Mouse (Mus musculus) CH12.LX (cell line): ENCODE measurements around the gene Arhgef19. TPM values are rescaled to one million over a fixed set of nuclear protein-coding genes. Genes with fewer than 3 reads are reported as not detected.
A peak's percentile ranks its signal among the peaks of the same experiment; 100 is the strongest.

Experiments used
- DNase-seq: peaks from one replicate; pipeline ENCODE4 v3.0.0-alpha.2; 2013; ENCODE audit errors: extremely low read depth
- H3K27ac ChIP-seq: 2 replicates; pipeline ENCODE4 v1.5.1; 2012; ENCODE audit warnings: low read depth, mild to moderate bottlenecking, control low read depth, moderate library complexity; ENCODE audit not compliant: insufficient read depth
- H3K27me3 ChIP-seq: replicated peaks from 2 replicates; pipeline ENCODE3; 2012; ENCODE audit warnings: inconsistent platforms
- H3K36me3 ChIP-seq, 2 experiments: replicated peaks in 1 of 2; 2 replicates each; pipeline versions ENCODE3 to v1.6.1; 2012; ENCODE audit warnings: inconsistent platforms in 1 of 2, low read length in 1 of 2, mild to moderate bottlenecking in 1 of 2, mixed read lengths in 1 of 2, moderate library complexity in 1 of 2; ENCODE audit not compliant: control insufficient read depth in 1 of 2, insufficient read depth in 1 of 2
- H3K4me1 ChIP-seq, 2 experiments: 2 replicates each; pipeline ENCODE4 v1.6.1; 2012; ENCODE audit warnings: inconsistent platforms in 1 of 2, moderate library complexity in 1 of 2; ENCODE audit not compliant: insufficient read depth in 2 of 2, control insufficient read depth in 1 of 2
- H3K4me2 ChIP-seq: 2 replicates; pipeline ENCODE4 v1.6.1; 2012; ENCODE audit warnings: low read depth, mild to moderate bottlenecking, control low read depth; ENCODE audit not compliant: poor library complexity, insufficient read depth, severe bottlenecking
- H3K4me3 ChIP-seq, 3 experiments: fragments of 150-350 bp in 1 of 3; sonication (generic) in 1 of 3; replicated peaks in 1 of 3; 2 replicates each; pipeline versions ENCODE3 to v1.5.1; 2011 to 2012; ENCODE audit warnings: low read depth in 2 of 3, low read length in 2 of 3, mild to moderate bottlenecking in 2 of 3, moderate library complexity in 2 of 3, control low read depth in 1 of 3, improper control_type of control experiment in 1 of 3, inconsistent platforms in 1 of 3, mixed read lengths in 1 of 3; ENCODE audit not compliant: poor library complexity in 1 of 3
- H3K79me2 ChIP-seq: replicated peaks from 2 replicates; pipeline ENCODE4 v1.6.1; 2012; ENCODE audit warnings: mild to moderate bottlenecking, moderate library complexity; ENCODE audit not compliant: control insufficient read depth, poor library complexity, insufficient read depth, severe bottlenecking; ENCODE audit errors: extremely low read depth
- H3K9ac ChIP-seq: 2 replicates; pipeline ENCODE4 v1.6.1; 2012; ENCODE audit warnings: low read depth, mild to moderate bottlenecking, control low read depth, moderate library complexity; ENCODE audit not compliant: insufficient read depth
- H3K9me3 ChIP-seq: replicated peaks from 2 replicates; pipeline ENCODE3; 2012; ENCODE audit warnings: low read length, inconsistent platforms, mixed read lengths
- BHLHE40 ChIP-seq: IDR thresholded peaks from 2 replicates; pipeline ENCODE4 v1.6.1; 2011; ENCODE audit warnings: mild to moderate bottlenecking, low read depth, low read length, improper control_type of control experiment
- CHD1 ChIP-seq: IDR thresholded peaks from 2 replicates; pipeline ENCODE4 v1.6.1; 2012; ENCODE audit warnings: low read depth, low read length, improper control_type of control experiment, inconsistent platforms
- CHD2 ChIP-seq: IDR thresholded peaks from 2 replicates; pipeline ENCODE4 v1.6.1; 2011; ENCODE audit warnings: low read length, improper control_type of control experiment
- CTCF ChIP-seq, 2 experiments: IDR thresholded peaks in 1 of 2; conservative IDR thresholded peaks in 1 of 2; 2 replicates each; pipeline ENCODE4 v1.5.1; 2011 to 2012; ENCODE audit warnings: low read depth in 2 of 2, low read length in 2 of 2, improper control_type of control experiment in 1 of 2, inconsistent platforms in 1 of 2, mild to moderate bottlenecking in 1 of 2, moderate library complexity in 1 of 2
- E2F4 ChIP-seq: IDR thresholded peaks from 2 replicates; pipeline ENCODE4 v1.6.1; 2011; ENCODE audit warnings: low read depth, low read length, improper control_type of control experiment; ENCODE audit not compliant: insufficient replicate concordance
- ETS1 ChIP-seq: conservative IDR thresholded peaks from 2 replicates; pipeline ENCODE4 v1.6.1; 2012; ENCODE audit warnings: low read depth, mild to moderate bottlenecking, inconsistent platforms, low read length, improper control_type of control experiment, moderate library complexity
- JUN ChIP-seq: IDR thresholded peaks from 2 replicates; pipeline ENCODE4 v1.6.1; 2011; ENCODE audit warnings: low read depth, mild to moderate bottlenecking, low read length, improper control_type of control experiment, moderate library complexity; ENCODE audit not compliant: insufficient read depth
- JUND ChIP-seq: conservative IDR thresholded peaks from 2 replicates; pipeline ENCODE4 v1.6.1; 2011; ENCODE audit warnings: low read depth, low read length, improper control_type of control experiment
- MAX ChIP-seq: IDR thresholded peaks from 2 replicates; pipeline ENCODE4 v1.6.1; 2011; ENCODE audit warnings: low read length, improper control_type of control experiment
- MXI1 ChIP-seq: IDR thresholded peaks from 2 replicates; pipeline ENCODE4 v1.6.1; 2011; ENCODE audit warnings: mild to moderate bottlenecking, low read depth, low read length, improper control_type of control experiment
- MYC ChIP-seq: IDR thresholded peaks from 2 replicates; pipeline ENCODE4 v1.6.1; 2011; ENCODE audit warnings: low read depth, mild to moderate bottlenecking, improper control_type of control experiment, low read length
- NRF1 ChIP-seq: IDR thresholded peaks from 2 replicates; pipeline ENCODE4 v1.6.1; 2014; ENCODE audit warnings: low read depth, mild to moderate bottlenecking, inconsistent platforms, low read length, improper control_type of control experiment, moderate library complexity
- PAX5 ChIP-seq: IDR thresholded peaks from 2 replicates; pipeline ENCODE4 v1.6.1; 2012; ENCODE audit warnings: low read length, inconsistent platforms, mixed read lengths
- POLR2AphosphoS2 ChIP-seq: IDR thresholded peaks from 2 replicates; pipeline ENCODE4 v1.6.1; 2011; ENCODE audit warnings: low read depth, low read length, improper control_type of control experiment
- RAD21 ChIP-seq: IDR thresholded peaks from 2 replicates; pipeline ENCODE4 v1.6.1; 2011; ENCODE audit warnings: low read depth, mild to moderate bottlenecking, low read length, improper control_type of control experiment, moderate library complexity
- RCOR1 ChIP-seq: conservative IDR thresholded peaks from 2 replicates; pipeline ENCODE4 v1.6.1; 2012; ENCODE audit warnings: low read depth, mild to moderate bottlenecking, inconsistent platforms, low read length, improper control_type of control experiment
- SMC3 ChIP-seq: IDR thresholded peaks from 2 replicates; pipeline ENCODE4 v1.6.1; 2011; ENCODE audit warnings: low read depth, low read length, improper control_type of control experiment
- TBP ChIP-seq: conservative IDR thresholded peaks from 2 replicates; pipeline ENCODE4 v1.6.1; 2011; ENCODE audit warnings: low read depth, low read length, improper control_type of control experiment
- TCF12 ChIP-seq: IDR thresholded peaks from 2 replicates; pipeline ENCODE4 v1.6.1; 2014; ENCODE audit warnings: low read depth, mild to moderate bottlenecking, inconsistent platforms, low read length, improper control_type of control experiment
- UBTF ChIP-seq: IDR thresholded peaks from 2 replicates; pipeline ENCODE4 v1.6.1; 2012; ENCODE audit warnings: low read depth, mild to moderate bottlenecking, inconsistent platforms, low read length, improper control_type of control experiment, moderate library complexity
- USF1 ChIP-seq: IDR thresholded peaks from 2 replicates; pipeline ENCODE4 v1.6.1; 2014; ENCODE audit warnings: low read depth, mild to moderate bottlenecking, inconsistent platforms, low read length, improper control_type of control experiment
- USF2 ChIP-seq: conservative IDR thresholded peaks from 2 replicates; pipeline ENCODE4 v1.6.1; 2011; ENCODE audit warnings: low read depth, low read length, improper control_type of control experiment
- ZMIZ1 ChIP-seq: IDR thresholded peaks from 2 replicates; pipeline ENCODE4 v1.6.1; 2012; ENCODE audit warnings: low read depth, mild to moderate bottlenecking, inconsistent platforms, low read length, improper control_type of control experiment
- ZNF384 ChIP-seq: IDR thresholded peaks from 2 replicates; pipeline ENCODE4 v1.6.1; 2012; ENCODE audit warnings: low read depth, low read length, improper control_type of control experiment, inconsistent platforms
- dilution Hi-C: fragments of 300-500 bp; cut with MboI; formaldehyde crosslinking; loops from 2 replicates; pipeline ENCODE4 v1.14.3; 2020; ENCODE audit warnings: low sequenced_read_pairs; ENCODE audit not compliant: extremely low pct_unique_long_range_greater_than_20kb, extremely low pct_ligation_motif_present
- in situ Hi-C: fragments of 300-500 bp; cut with MboI; formaldehyde crosslinking; loops from 3 replicates; pipeline ENCODE4 v1.14.3; 2019; ENCODE audit warnings: low sequenced_read_pairs, low pct_ligation_motif_present, low pct_unique_long_range_greater_than_20kb, mixed read lengths
- polyA plus RNA-seq: library from polyadenylated mRNA; unstranded; fragments of >175 nt; gene quantifications from 2 replicates; pipeline ENCODE4 v1.2.1, GENCODE M21; 2012; ENCODE audit warnings: low read depth; ENCODE audit not compliant: insufficient read length
- total RNA-seq, 2 experiments: library from RNA; depleted of rRNA; stranded (reverse); fragments of 300-350 nt in 1 of 2; fragments of >200 nt in 1 of 2; gene quantifications; 2 replicates each; pipeline ENCODE4 v1.2.3; 2012 to 2014

Gene Arhgef19
- total and polyA plus RNA-seq, 3 experiments: 0.19 to 0.21 TPM; not detected in 1

DNA sequence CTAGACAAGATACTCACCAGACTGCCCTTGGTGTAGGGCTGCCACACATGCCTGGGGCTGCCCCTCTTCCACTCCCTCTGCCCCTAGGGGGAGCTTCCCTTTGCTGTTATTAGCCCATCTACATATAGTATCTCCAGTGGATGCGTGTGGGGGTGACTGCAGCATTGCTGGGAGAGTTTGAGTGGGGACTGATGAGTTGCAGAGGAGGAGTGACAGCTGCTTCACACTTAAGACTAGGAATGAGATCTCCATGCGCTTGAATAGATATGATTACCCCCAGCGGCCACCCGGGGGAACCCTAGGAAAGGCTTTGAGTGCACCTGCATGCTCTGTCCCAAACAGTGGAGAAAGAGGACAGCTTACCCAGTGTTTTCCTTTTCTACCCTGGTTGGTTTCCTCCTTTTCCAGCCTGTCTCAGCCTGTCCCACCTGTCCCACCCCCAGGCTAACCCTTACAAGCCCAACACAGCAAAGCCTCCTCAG lies 34.7 kb upstream of the Arhgef19 start:
- dilution Hi-C loops: no loop called here
- peak; percentile 38 for DNase-seq
- TF ChIP-seq ZMIZ1 (no peak), E2F4 (no peak), RCOR1 (no peak), JUN (no peak), RAD21 (peak; percentile 23; the same call in 1 of the 2 replicates), CTCF (conservative IDR thresholded peaks at IDR 0.05 in 1 of 2, IDR thresholded peaks at IDR 0.05 in 1 of 2; ENCODE audit: low read depth in 2 of 2, low read length in 2 of 2) (peak in 1 of 2 experiments; percentile 40; a peak in 2 of 4 replicates)
- TF ChIP-seq, all 38 proteins: peak for 2
- Histone ChIP-seq H3K79me2 (no peaks in the 10 kb centered on the region), H3K36me3 (peaks cover 18 to 73% of the 10 kb centered on the region in 2 experiments), H3K4me3 (no peak overlapping the region), H3K9me3 (no peaks in the 10 kb centered on the region), H3K27ac (no peak overlapping the region), H3K9ac (no peak overlapping the region), H3K27me3 (no peaks in the 10 kb centered on the region), H3K4me2 (no peak overlapping the region), H3K4me1 (peaks cover 9 to 28% of the 10 kb centered on the region in 2 experiments)
- in situ Hi-C loops: no loop called here

DNA sequence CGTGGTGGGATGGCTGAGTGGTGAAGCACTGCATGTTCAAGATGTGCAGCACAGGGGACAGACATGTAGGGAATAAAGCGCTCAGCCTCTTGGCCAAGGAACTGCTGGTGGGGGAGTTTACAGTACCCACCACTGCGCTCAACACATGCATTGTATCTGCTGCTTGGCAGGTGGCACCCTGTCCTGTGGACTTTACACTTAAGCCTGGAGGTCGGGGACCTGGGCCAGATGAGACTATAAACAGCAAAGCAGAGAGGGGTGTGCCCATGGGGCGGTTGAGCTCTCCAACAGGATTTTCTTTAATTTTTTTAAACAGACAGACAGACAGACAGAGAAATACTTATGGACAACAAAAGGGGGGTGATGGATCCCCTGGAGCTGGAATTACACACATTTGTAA lies 32.2 kb upstream of the Arhgef19 start:
- no peak overlapping the region for H3K4me3 ChIP-seq
- in situ Hi-C loops: no loop called here
- no peaks in the 10 kb centered on the region for H3K9me3 ChIP-seq
- TF ChIP-seq SMC3 (no peak), USF1 (no peak), MYC (no peak), TBP (no peak), CHD1 (no peak), ZNF384 (no peak), UBTF (no peak), ETS1 (no peak), TCF12 (no peak), CHD2 (no peak), PAX5 (no peak), USF2 (no peak), NRF1 (no peak), MAX (no peak), MXI1 (no peak), RCOR1 (no peak), BHLHE40 (no peak), JUND (no peak), POLR2AphosphoS2 (no peak)
- TF ChIP-seq, all 38 proteins: peak for 0
- Histone ChIP-seq H3K27me3 (no peaks in the 10 kb centered on the region), H3K4me2 (no peak overlapping the region), H3K9ac (no peak overlapping the region), H3K27ac (no peak overlapping the region), H3K79me2 (no peaks in the 10 kb centered on the region), H3K36me3 (peaks cover 10 to 49% of the 10 kb centered on the region in 2 experiments), H3K4me1 (peaks cover 12 to 39% of the 10 kb centered on the region in 2 experiments)
- dilution Hi-C loops: no loop called here
- no peak for DNase-seq
